Mouse (Mus musculus): ENCODE measurements at regions not wholly inside any gene's neighbourhood (a gene's known extent, or its start where the extent isn't known, plus 50 kb on each side); places are given as distances from the start of the nearest gene placed in this dataset.

GRCm38 (mm10) chr16:79407385-79407784 lies 316.5 kb upstream of the Tmprss15 start:
- Histone ChIP-seq H3K27ac (replicated peaks) (no peak overlapping the region), H3K4me1 (replicated peaks) (no peaks in the 10 kb centered on the region), H3K9me3 (no peaks in the 10 kb centered on the region), H3K4me3 (no peak overlapping the region), H3K9ac (no peak overlapping the region), H3K36me3 (no peaks in the 10 kb centered on the region), H3K27me3 (no peaks in the 10 kb centered on the region), H3K4me2 (no peak overlapping the region)
- ATAC-seq (ENCODE audit: low FRiP score, low read depth) = no peak

GRCm38 (mm10) chr16:79406216-79406615 lies 315.3 kb upstream of the Tmprss15 start:
- H3K36me3 ChIP-seq = no peaks in the 10 kb centered on the region
- no peak overlapping the region for H3K27ac ChIP-seq (replicated peaks)
- no peaks in the 10 kb centered on the region for H3K9me3 ChIP-seq
- H3K9ac ChIP-seq = no peak overlapping the region
- WGBS = 55% methylated on average over 2 of the region's 2 CpGs
- no peaks in the 10 kb centered on the region for H3K4me1 ChIP-seq (replicated peaks)
- no peaks in the 10 kb centered on the region for H3K27me3 ChIP-seq
- no peak for ATAC-seq (ENCODE audit: low FRiP score, low read depth)
- no peak overlapping the region for H3K4me3 ChIP-seq
- no peak overlapping the region for H3K4me2 ChIP-seq

GRCm38 (mm10) chr16:79404064-79404463 lies 313.2 kb upstream of the Tmprss15 start:
- WGBS = 25% methylated on average over 1 of the region's 1 CpGs
- Histone ChIP-seq H3K9ac (no peak overlapping the region), H3K4me3 (no peak overlapping the region), H3K4me1 (replicated peaks) (no peaks in the 10 kb centered on the region), H3K36me3 (no peaks in the 10 kb centered on the region), H3K4me2 (no peak overlapping the region), H3K27ac (replicated peaks) (no peak overlapping the region), H3K9me3 (no peaks in the 10 kb centered on the region), H3K27me3 (no peaks in the 10 kb centered on the region)
- ATAC-seq (ENCODE audit: low FRiP score, low read depth) = no peak

DNA sequence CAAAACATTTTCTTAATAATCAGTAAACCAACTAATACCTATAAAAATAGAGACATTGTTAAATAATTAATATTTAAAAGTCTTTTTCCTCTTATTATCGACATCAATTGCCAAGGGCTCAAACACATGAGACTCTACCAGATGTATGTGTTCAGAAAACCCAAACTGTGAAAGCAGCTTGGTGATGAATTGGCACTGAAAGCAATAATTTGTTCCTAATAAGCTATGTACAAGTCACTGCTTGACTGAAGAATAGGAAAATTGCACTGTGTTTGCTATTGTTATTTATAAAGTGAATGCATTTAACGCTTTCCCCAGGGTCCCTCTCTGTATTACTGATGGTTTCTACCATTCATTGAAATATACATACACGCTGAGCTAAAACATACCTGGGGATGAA lies 309.2 kb upstream of the Tmprss15 start:
- no peak overlapping the region for H3K27ac ChIP-seq (replicated peaks)
- H3K4me3 ChIP-seq = no peak overlapping the region
- no peak for ATAC-seq (ENCODE audit: low FRiP score, low read depth)
- no peaks in the 10 kb centered on the region for H3K27me3 ChIP-seq
- no peak overlapping the region for H3K9ac ChIP-seq
- no peaks in the 10 kb centered on the region for H3K36me3 ChIP-seq
- WGBS = 78% methylated on average over 3 of the region's 3 CpGs
- no peaks in the 10 kb centered on the region for H3K4me1 ChIP-seq (replicated peaks)
- no peaks in the 10 kb centered on the region for H3K9me3 ChIP-seq
- no peak overlapping the region for H3K4me2 ChIP-seq

- H3K27ac ChIP-seq (replicated peaks) = no peak overlapping the region
- H3K36me3 ChIP-seq = no peaks in the 10 kb centered on the region
- no peak overlapping the region for H3K9ac ChIP-seq
- no peaks in the 10 kb centered on the region for H3K4me1 ChIP-seq (replicated peaks)
- WGBS = 84% methylated on average over 2 of the region's 2 CpGs
- H3K4me3 ChIP-seq = no peak overlapping the region
- H3K9me3 ChIP-seq = no peaks in the 10 kb centered on the region
- no peak for ATAC-seq (ENCODE audit: low FRiP score, low read depth)
- H3K4me2 ChIP-seq = no peak overlapping the region
- H3K27me3 ChIP-seq = no peaks in the 10 kb centered on the region
Observed at GRCm38 (mm10) chr16:79398476-79398875, 307.6 kb upstream of the Tmprss15 start.

DNA sequence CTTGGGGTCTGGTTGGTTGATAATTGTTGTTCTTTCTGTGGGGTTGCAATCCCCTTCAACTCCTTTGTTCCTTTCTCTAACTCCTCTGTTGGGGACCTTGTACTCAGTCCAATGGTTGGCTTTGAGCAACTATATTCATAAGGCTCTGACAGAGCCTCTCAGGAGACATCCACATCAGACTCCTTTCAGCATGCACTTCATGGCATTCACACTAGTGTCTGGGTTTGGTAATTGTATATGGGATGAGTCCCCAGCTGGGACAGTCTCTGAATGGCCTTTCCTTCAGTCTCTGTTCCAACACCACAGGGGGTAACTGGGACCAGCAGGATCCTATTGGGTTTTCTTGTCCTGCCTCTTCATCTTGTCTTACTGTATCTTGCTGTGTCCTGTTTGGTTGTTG lies 303.5 kb upstream of the Tmprss15 start:
- ATAC-seq (ENCODE audit: low FRiP score, low read depth) = no peak
- no peak overlapping the region for H3K27ac ChIP-seq (replicated peaks)

DNA sequence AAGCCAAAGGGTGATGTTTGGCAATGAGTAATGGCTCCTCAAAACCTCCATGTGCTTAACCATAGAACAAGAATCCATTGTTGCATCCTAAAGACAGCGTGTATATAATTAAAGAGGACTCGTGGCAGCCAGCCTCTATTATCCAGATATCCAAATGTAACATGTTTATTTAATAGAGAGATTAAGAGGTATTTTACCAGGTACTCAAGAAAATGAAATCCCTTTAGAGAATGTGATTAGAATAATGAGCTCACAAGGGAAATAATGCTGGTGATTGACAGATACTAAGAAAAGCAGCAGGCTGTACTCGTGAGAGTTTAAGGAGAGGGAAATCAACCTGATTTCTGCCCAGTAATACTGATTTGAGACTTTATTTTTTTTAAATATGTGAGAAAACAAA lies 295.5 kb upstream of the Tmprss15 start:
- Histone ChIP-seq H3K9me3 (no peaks in the 10 kb centered on the region), H3K9ac (no peak overlapping the region), H3K4me2 (no peak overlapping the region), H3K36me3 (no peaks in the 10 kb centered on the region), H3K27me3 (no peaks in the 10 kb centered on the region), H3K4me3 (no peak overlapping the region), H3K4me1 (replicated peaks) (no peaks in the 10 kb centered on the region), H3K27ac (replicated peaks) (no peak overlapping the region)
- no peak for ATAC-seq (ENCODE audit: low FRiP score, low read depth)
- WGBS = 50% methylated on average over 3 of the region's 3 CpGs

More for the DNA sequence above, 303.5 kb upstream of the Tmprss15 start:
- no peak overlapping the region for H3K4me3 ChIP-seq
- H3K9ac ChIP-seq = no peak overlapping the region
- no peaks in the 10 kb centered on the region for H3K9me3 ChIP-seq
- no peaks in the 10 kb centered on the region for H3K4me1 ChIP-seq (replicated peaks)
- H3K36me3 ChIP-seq = no peaks in the 10 kb centered on the region
- no peak overlapping the region for H3K4me2 ChIP-seq
- no peaks in the 10 kb centered on the region for H3K27me3 ChIP-seq

GRCm38 (mm10) chr16:79350127-79350526 lies 259.2 kb upstream of the Tmprss15 start:
- Histone ChIP-seq H3K27ac (replicated peaks) (no peak overlapping the region), H3K9me3 (no peaks in the 10 kb centered on the region), H3K9ac (no peak overlapping the region), H3K4me3 (no peak overlapping the region), H3K27me3 (no peaks in the 10 kb centered on the region), H3K4me1 (replicated peaks) (no peaks in the 10 kb centered on the region), H3K36me3 (no peaks in the 10 kb centered on the region), H3K4me2 (no peak overlapping the region)
- no peak for ATAC-seq (ENCODE audit: low FRiP score, low read depth)

DNA sequence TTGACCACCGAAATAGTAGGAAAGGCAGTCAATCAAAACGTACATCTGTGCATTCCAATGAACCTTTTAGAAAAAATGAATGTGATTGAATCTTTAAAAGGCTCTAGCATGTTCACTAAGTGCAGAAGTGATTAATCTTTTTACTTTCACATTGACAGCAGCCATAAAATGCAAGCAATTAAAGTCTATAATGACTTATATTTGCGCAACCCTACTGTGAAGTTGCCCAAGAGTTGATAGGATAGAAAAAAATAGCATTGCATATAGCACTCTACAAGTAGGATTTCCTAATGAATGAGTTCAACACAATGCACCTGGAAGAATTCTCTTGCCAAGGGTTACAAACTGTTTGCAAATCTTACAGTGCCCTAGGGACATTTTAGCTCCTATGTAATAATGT lies 251.6 kb upstream of the Tmprss15 start:
- H3K36me3 ChIP-seq = no peaks in the 10 kb centered on the region
- H3K4me3 ChIP-seq = no peak overlapping the region
- no peak overlapping the region for H3K9ac ChIP-seq
- H3K9me3 ChIP-seq = no peaks in the 10 kb centered on the region
- H3K27ac ChIP-seq (replicated peaks) = no peak overlapping the region
- ATAC-seq (ENCODE audit: low FRiP score, low read depth) = no peak
- no peak overlapping the region for H3K4me2 ChIP-seq
- no peaks in the 10 kb centered on the region for H3K4me1 ChIP-seq (replicated peaks)
- no peaks in the 10 kb centered on the region for H3K27me3 ChIP-seq
- WGBS = 72% methylated on average over 3 of the region's 3 CpGs

GRCm38 (mm10) chr16:79336416-79336815 lies 245.5 kb upstream of the Tmprss15 start:
- no peaks in the 10 kb centered on the region for H3K9me3 ChIP-seq
- H3K4me3 ChIP-seq = no peak overlapping the region
- no peak overlapping the region for H3K4me2 ChIP-seq
- 72% methylated on average over 2 of the region's 2 CpGs for WGBS
- ATAC-seq (ENCODE audit: low FRiP score, low read depth) = no peak
- H3K27ac ChIP-seq (replicated peaks) = no peak overlapping the region
- no peak overlapping the region for H3K9ac ChIP-seq
- no peaks in the 10 kb centered on the region for H3K27me3 ChIP-seq
- H3K4me1 ChIP-seq (replicated peaks) = no peaks in the 10 kb centered on the region
- no peaks in the 10 kb centered on the region for H3K36me3 ChIP-seq

GRCm38 (mm10) chr16:79336016-79336415 lies 245.1 kb upstream of the Tmprss15 start:
- H3K9me3 ChIP-seq = no peaks in the 10 kb centered on the region

DNA sequence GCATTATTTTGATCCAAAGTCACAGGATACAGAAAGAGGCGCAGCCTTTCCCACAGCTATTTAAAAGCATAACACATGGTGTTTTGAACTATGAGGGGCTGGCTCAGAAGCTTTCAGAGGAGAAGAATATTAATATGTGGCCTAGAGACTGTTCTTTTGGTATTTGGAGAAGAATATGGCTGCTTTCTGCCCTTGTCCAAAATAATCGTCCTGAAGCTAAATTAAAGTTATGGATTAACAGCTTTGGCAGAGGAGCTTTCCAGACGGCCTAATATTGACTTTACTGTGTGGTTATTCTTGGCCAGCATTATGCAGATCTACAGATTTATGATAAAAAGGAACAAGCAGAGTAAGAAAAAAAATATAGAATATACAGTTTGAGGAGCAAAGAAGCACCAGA lies 222.4 kb upstream of the Tmprss15 start:
- ATAC-seq (ENCODE audit: low FRiP score, low read depth) = no peak
- Histone ChIP-seq H3K4me2 (no peak overlapping the region), H3K36me3 (no peaks in the 10 kb centered on the region), H3K4me3 (no peak overlapping the region), H3K27me3 (no peaks in the 10 kb centered on the region), H3K9ac (no peak overlapping the region), H3K9me3 (no peaks in the 10 kb centered on the region), H3K4me1 (replicated peaks) (no peaks in the 10 kb centered on the region), H3K27ac (replicated peaks) (no peak overlapping the region)
- whole genome bisulfite sequencing = 75% methylated on average over 3 of the region's 3 CpGs

More at GRCm38 (mm10) chr16:79336016-79336415, 245.1 kb upstream of the Tmprss15 start:
- no peak for ATAC-seq (ENCODE audit: low FRiP score, low read depth)
- Histone ChIP-seq H3K27me3 (no peaks in the 10 kb centered on the region), H3K4me1 (replicated peaks) (no peaks in the 10 kb centered on the region), H3K36me3 (no peaks in the 10 kb centered on the region), H3K9ac (no peak overlapping the region), H3K4me2 (no peak overlapping the region), H3K4me3 (no peak overlapping the region), H3K27ac (replicated peaks) (no peak overlapping the region)

DNA sequence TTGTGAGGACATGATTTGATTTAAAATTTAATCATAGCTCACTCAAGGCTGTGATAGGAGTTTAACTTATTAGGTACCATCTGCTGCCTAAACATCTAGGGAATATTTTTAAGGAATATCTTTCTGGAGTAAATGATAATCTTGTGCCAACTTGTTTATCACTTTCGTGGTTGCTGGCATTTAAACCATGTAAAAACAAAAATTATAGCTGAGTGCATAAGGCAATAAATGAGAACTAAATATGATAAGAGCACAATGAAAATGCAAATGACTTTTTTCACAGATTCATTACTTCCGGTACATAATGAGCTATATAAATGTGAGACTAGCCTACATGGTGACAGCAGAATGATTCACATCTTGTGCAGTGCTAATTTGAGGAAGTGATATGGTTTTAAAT lies 221.8 kb upstream of the Tmprss15 start:
- Histone ChIP-seq H3K27me3 (no peaks in the 10 kb centered on the region), H3K27ac (replicated peaks) (no peak overlapping the region), H3K4me3 (no peak overlapping the region), H3K4me1 (replicated peaks) (no peaks in the 10 kb centered on the region), H3K4me2 (no peak overlapping the region), H3K9ac (no peak overlapping the region), H3K9me3 (no peaks in the 10 kb centered on the region), H3K36me3 (no peaks in the 10 kb centered on the region)
- ATAC-seq (ENCODE audit: low FRiP score, low read depth) = no peak
- WGBS = 53% methylated on average over 2 of the region's 2 CpGs

Measured in hindbrain, embryonic 15.5 days (tissue).